Mouse (Mus musculus): ENCODE measurements around the gene 1700025G04Rik. TPM values are rescaled to one million over a fixed set of nuclear protein-coding genes. Genes with fewer than 3 reads are reported as not detected.

Gene 1700025G04Rik
- polyA plus RNA-seq, 1 experiment from 2014 or later: 25.8 TPM

DNA sequence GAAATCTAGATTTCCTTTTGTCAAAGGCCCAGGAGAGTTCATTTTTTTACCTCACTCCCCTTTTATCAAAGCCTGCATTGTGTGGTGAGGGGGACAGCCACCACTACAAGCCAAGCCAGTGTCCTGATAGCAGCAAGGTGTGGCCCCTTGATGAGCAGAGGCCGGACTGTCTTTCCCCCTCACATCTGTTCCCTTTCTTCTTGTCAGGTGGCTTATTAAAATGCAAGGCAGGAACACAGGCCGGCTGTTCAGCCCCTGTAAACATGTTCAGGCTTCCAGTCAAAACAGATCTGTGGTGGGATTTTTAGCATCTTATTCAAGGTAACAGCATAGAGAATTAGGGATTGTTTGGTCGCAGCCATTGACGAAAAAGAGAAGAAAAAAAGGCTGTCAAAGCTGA lies 105.9 kb downstream of the 1700025G04Rik start:
- no peak for ATAC-seq
- 58% methylated on average over 4 of the region's 4 CpGs for WGBS
- no peaks in the 10 kb centered on the region for H3K9me3 ChIP-seq (ENCODE audit: control insufficient read depth)
- no peak for TF ChIP-seq CTCF (IDR thresholded peaks at IDR 0.05; ENCODE audit: low read depth)
- no peak overlapping the region for H3K9ac ChIP-seq (ENCODE audit: low read depth, low read length)
- no peak overlapping the region for H3K4me3 ChIP-seq (ENCODE audit: low read depth, low read length)
- H3K36me3 ChIP-seq (ENCODE audit: control insufficient read depth, insufficient read depth): no peaks in the 10 kb centered on the region
- H3K4me2 ChIP-seq (replicated peaks; ENCODE audit: low read depth): no peak overlapping the region
- no peak overlapping the region for H3K27ac ChIP-seq (ENCODE audit: low read depth, low read length)
- H3K4me1 ChIP-seq (replicated peaks; ENCODE audit: control insufficient read depth, insufficient read depth, low read length): no peaks in the 10 kb centered on the region; the same call in 1 of the 2 replicates
- H3K27me3 ChIP-seq (replicated peaks; ENCODE audit: control insufficient read depth, insufficient read depth, low read length): no peaks in the 10 kb centered on the region

DNA sequence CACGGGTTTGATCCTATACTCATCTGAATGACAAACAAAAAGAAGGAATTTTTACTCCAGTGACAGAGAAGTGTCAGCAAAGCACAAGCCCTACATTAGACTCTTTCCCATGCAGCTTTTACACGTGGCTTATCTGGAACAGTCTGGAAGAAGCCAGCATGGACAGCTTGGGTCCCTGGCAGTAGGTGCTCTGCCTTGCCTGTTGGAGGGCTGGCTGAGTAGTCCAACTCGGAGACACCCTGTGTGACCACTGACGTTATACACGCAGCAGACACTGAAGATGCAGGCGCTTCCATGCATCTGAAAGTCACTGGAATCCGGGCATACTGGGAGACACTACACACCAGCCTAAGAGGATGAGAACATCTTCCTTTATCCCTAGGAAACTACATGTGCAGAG lies 109.4 kb downstream of the 1700025G04Rik start:
- Histone ChIP-seq H3K27me3 (replicated peaks; ENCODE audit: control insufficient read depth, insufficient read depth, low read length) (no peaks in the 10 kb centered on the region), H3K9ac (ENCODE audit: low read depth, low read length) (no peak overlapping the region), H3K27ac (ENCODE audit: low read depth, low read length) (no peak overlapping the region), H3K4me1 (replicated peaks; ENCODE audit: control insufficient read depth, insufficient read depth, low read length) (no peaks in the 10 kb centered on the region; the same call in 1 of the 2 replicates), H3K4me3 (ENCODE audit: low read depth, low read length) (no peak overlapping the region), H3K9me3 (ENCODE audit: control insufficient read depth) (no peaks in the 10 kb centered on the region), H3K4me2 (replicated peaks; ENCODE audit: low read depth) (no peak overlapping the region), H3K36me3 (ENCODE audit: control insufficient read depth, insufficient read depth) (no peaks in the 10 kb centered on the region)
- ATAC-seq: no peak
- WGBS: 74% methylated on average over 7 of the region's 7 CpGs
- no peak for TF ChIP-seq CTCF (IDR thresholded peaks at IDR 0.05; ENCODE audit: low read depth)

DNA sequence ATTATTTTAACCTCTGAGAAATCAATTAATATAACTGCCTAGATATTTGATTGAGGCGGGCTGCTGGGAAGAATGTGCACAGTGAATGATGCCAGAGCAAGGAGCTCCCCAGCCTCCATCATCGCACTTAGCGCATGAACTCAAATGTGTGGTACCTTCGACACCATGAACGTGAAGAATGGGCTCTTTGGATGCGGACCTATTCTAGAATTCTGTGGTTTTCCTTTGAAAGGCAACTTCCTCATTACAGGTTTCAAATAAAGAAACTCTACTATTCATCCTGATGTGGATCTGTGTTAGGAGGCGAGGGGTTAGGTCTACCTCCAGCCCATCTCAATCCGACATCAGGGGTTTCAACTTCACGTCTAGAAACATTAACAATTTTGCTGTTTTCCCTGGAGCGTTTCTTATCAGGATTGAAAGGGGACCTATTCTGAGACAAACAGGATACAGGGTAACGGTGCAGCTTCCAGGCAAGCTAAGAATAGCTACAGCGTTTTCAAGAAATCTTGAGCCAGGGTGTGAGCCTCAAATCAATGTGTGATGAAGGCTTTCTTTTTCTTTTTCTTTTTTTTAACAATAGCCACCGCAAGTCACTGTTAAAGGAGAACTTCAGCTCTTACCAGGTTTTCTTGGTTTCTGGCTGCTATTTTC lies 110.0 kb downstream of the 1700025G04Rik start:
- 83% methylated on average over 13 of the region's 13 CpGs for WGBS
- Histone ChIP-seq H3K9me3 (ENCODE audit: control insufficient read depth) (no peaks in the 10 kb centered on the region), H3K4me3 (ENCODE audit: low read depth, low read length) (no peak overlapping the region), H3K4me2 (replicated peaks; ENCODE audit: low read depth) (no peak overlapping the region), H3K9ac (ENCODE audit: low read depth, low read length) (no peak overlapping the region), H3K27me3 (replicated peaks; ENCODE audit: control insufficient read depth, insufficient read depth, low read length) (no peaks in the 10 kb centered on the region), H3K27ac (ENCODE audit: low read depth, low read length) (no peak overlapping the region), H3K4me1 (replicated peaks; ENCODE audit: control insufficient read depth, insufficient read depth, low read length) (no peaks in the 10 kb centered on the region), H3K36me3 (ENCODE audit: control insufficient read depth, insufficient read depth) (no peaks in the 10 kb centered on the region)
- no peak for TF ChIP-seq CTCF (IDR thresholded peaks at IDR 0.05; ENCODE audit: low read depth)
- no peak for ATAC-seq

DNA sequence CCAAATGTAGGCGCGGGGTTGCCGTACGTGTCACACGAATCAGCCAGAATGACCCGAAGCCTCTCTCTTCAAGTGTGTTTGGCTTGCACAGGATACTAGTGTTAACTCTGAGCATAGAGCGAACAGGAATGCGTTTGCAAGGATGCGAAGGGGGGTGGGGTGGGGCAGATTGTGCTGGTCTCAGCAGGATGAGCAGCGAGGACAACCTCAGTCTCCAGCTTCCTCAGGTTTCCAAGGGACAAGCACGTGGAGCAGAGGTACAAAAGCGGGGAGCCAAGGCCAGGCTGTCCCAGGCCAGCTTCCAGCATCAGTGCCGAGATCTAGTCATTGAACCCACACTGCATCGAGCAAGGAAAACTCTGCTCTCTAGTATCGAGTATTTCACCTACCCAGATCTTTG lies 111.2 kb downstream of the 1700025G04Rik start:
- Histone ChIP-seq H3K9ac (ENCODE audit: low read depth, low read length) (no peak overlapping the region), H3K27ac (ENCODE audit: low read depth, low read length) (no peak overlapping the region), H3K36me3 (ENCODE audit: control insufficient read depth, insufficient read depth) (no peaks in the 10 kb centered on the region), H3K27me3 (replicated peaks; ENCODE audit: control insufficient read depth, insufficient read depth, low read length) (no peaks in the 10 kb centered on the region), H3K9me3 (ENCODE audit: control insufficient read depth) (no peaks in the 10 kb centered on the region), H3K4me2 (replicated peaks; ENCODE audit: low read depth) (no peak overlapping the region), H3K4me3 (ENCODE audit: low read depth, low read length) (no peak overlapping the region), H3K4me1 (replicated peaks; ENCODE audit: control insufficient read depth, insufficient read depth, low read length) (no peaks in the 10 kb centered on the region)
- no peak for ATAC-seq
- no peak for TF ChIP-seq CTCF (IDR thresholded peaks at IDR 0.05; ENCODE audit: low read depth)
- 88% methylated on average over 15 of the region's 15 CpGs for WGBS

DNA sequence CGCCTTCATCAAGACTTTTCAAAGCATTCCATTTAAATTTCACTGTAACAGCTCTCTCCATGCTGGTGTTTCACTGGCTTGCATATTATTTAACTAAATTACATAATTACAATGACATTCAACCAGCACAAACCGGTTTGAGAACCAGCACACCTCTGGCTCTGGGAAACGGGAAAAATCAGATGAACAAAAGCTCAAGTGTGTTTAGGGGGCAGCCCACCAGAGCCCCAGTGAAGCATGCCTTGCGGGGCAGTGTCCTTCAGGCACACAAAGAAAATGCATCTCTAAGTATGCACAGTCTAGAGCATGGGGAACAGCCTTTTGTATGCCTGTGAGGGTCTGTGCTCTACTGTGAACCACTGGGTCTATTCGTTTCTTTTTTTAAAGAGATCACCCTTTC lies 112.3 kb downstream of the 1700025G04Rik start:
- 78% methylated on average over 5 of the region's 5 CpGs for WGBS
- no peaks in the 10 kb centered on the region for H3K4me1 ChIP-seq (replicated peaks; ENCODE audit: control insufficient read depth, insufficient read depth, low read length)
- no peaks in the 10 kb centered on the region for H3K27me3 ChIP-seq (replicated peaks; ENCODE audit: control insufficient read depth, insufficient read depth, low read length)
- no peak for TF ChIP-seq CTCF (IDR thresholded peaks at IDR 0.05; ENCODE audit: low read depth)
- no peak overlapping the region for H3K4me3 ChIP-seq (ENCODE audit: low read depth, low read length)
- H3K9ac ChIP-seq (ENCODE audit: low read depth, low read length): no peak overlapping the region
- H3K4me2 ChIP-seq (replicated peaks; ENCODE audit: low read depth): no peak overlapping the region
- no peaks in the 10 kb centered on the region for H3K36me3 ChIP-seq (ENCODE audit: control insufficient read depth, insufficient read depth)
- no peak overlapping the region for H3K27ac ChIP-seq (ENCODE audit: low read depth, low read length)
- H3K9me3 ChIP-seq (ENCODE audit: control insufficient read depth): no peaks in the 10 kb centered on the region
- no peak for ATAC-seq

DNA sequence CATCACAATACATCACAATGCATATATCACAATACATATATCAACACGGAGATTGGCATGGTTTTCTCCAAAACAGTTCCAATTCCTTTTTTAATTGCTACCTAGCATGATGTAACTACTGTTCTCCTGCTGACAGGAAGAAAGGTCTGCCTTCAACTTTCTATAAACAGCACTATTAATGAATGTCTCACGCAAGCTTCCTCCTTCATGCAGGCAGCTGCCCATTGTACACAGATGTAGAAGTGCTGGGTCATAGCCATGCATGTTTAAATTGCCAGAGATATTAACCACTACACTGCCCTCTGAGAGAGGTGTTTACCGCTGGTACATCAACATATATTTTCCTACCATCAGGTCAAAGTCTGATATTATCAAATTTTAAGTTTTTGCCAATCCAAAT lies 113.1 kb downstream of the 1700025G04Rik start:
- Histone ChIP-seq H3K4me1 (replicated peaks; ENCODE audit: control insufficient read depth, insufficient read depth, low read length) (no peaks in the 10 kb centered on the region), H3K9ac (ENCODE audit: low read depth, low read length) (no peak overlapping the region), H3K9me3 (ENCODE audit: control insufficient read depth) (no peaks in the 10 kb centered on the region), H3K4me2 (replicated peaks; ENCODE audit: low read depth) (no peak overlapping the region), H3K4me3 (ENCODE audit: low read depth, low read length) (no peak overlapping the region), H3K27me3 (replicated peaks; ENCODE audit: control insufficient read depth, insufficient read depth, low read length) (no peaks in the 10 kb centered on the region), H3K27ac (ENCODE audit: low read depth, low read length) (no peak overlapping the region), H3K36me3 (ENCODE audit: control insufficient read depth, insufficient read depth) (no peaks in the 10 kb centered on the region)
- no peak for ATAC-seq
- no peak for TF ChIP-seq CTCF (IDR thresholded peaks at IDR 0.05; ENCODE audit: low read depth)
- WGBS: 65% methylated on average over 3 of the region's 3 CpGs
